Mouse (Mus musculus) forebrain, postnatal 0 days (tissue): Measurements from ENCODE around the gene Bcap29. TPM values are rescaled to one million over a fixed set of nuclear protein-coding genes. Genes with fewer than 3 reads are reported as not detected.
A peak's percentile ranks its signal among the peaks of the same experiment; 100 is the strongest.
"Not testable (repeated sequence)": the region's sequence is repeated elsewhere in the genome, so short reads cannot be mapped to it uniquely, and the experiment has no call there.

Source experiments
- ATAC-seq: fragments of 200-750 bp; cut with Nextera tagmentation; 2 replicates; pipeline ENCODE4 v1.8.0; 2017; ENCODE audit warnings: mild to moderate bottlenecking, moderate library complexity
- DNase-seq: peaks from one replicate; pipeline ENCODE4 v3.0.0-alpha.2; 2015
- H3K27ac ChIP-seq: fragments of 300-500 bp; sonication (generic); 2 replicates; pipeline ENCODE4 v1.5.1; 2014; ENCODE audit warnings: low read depth, mild to moderate bottlenecking, antibody characterized with exemption, low read length, moderate library complexity, mixed read lengths
- H3K27me3 ChIP-seq: fragments of 300-500 bp; sonication (generic); 2 replicates; pipeline ENCODE4 v1.6.1; 2014; ENCODE audit warnings: mild to moderate bottlenecking, low read length, mixed read lengths; ENCODE audit not compliant: insufficient read depth
- H3K36me3 ChIP-seq: fragments of 300-500 bp; sonication (generic); 2 replicates; pipeline ENCODE4 v1.6.1; 2014; ENCODE audit warnings: mild to moderate bottlenecking, moderate library complexity; ENCODE audit not compliant: insufficient read depth
- H3K4me1 ChIP-seq: fragments of 300-500 bp; sonication (generic); 2 replicates; pipeline ENCODE4 v1.6.1; 2014; ENCODE audit warnings: antibody characterized with exemption; ENCODE audit not compliant: insufficient read depth
- H3K4me2 ChIP-seq: fragments of 300-500 bp; sonication (generic); 2 replicates; pipeline ENCODE4 v1.6.1; 2014; ENCODE audit warnings: low read depth, mild to moderate bottlenecking, moderate library complexity
- H3K4me3 ChIP-seq: fragments of 300-500 bp; sonication (generic); 2 replicates; pipeline ENCODE4 v1.5.1; 2014; ENCODE audit warnings: low read depth, low read length, mixed read lengths
- H3K9ac ChIP-seq: fragments of 300-500 bp; sonication (generic); 2 replicates; pipeline ENCODE4 v1.6.1; 2014; ENCODE audit warnings: mild to moderate bottlenecking
- H3K9me3 ChIP-seq: fragments of 300-500 bp; sonication (generic); 2 replicates; pipeline ENCODE4 v1.6.1; 2016; ENCODE audit warnings: low read length
- CTCF ChIP-seq: sonication (generic); IDR thresholded peaks from 2 replicates; pipeline ENCODE4 v1.5.1; 2016; ENCODE audit warnings: antibody characterized with exemption, control low read depth, low read depth
- WGBS: fragments of 180-500 bp; shearing (Covaris S2); extraction: QIAGEN DNeasy Blood & Tissue Kit; methylation state at CpG from one replicate; pipeline ENCODE4 v1.1.7; 2014; 5-methylcytosine and 5-hydroxymethylcytosine counted together
- polyA plus RNA-seq: library from polyadenylated mRNA; unstranded; fragments of >200 nt; fragmentation: Nextera tagmentation; extraction: Ambion mirVana; gene quantifications from 2 replicates; pipeline ENCODE4 v1.2.1, GENCODE M21; 2015
- total RNA-seq: library from RNA; depleted of rRNA; stranded (reverse); fragments of >200 nt; gene quantifications from 2 replicates; pipeline ENCODE4 v1.2.3, GENCODE M21; 2014

Gene Bcap29
- total and polyA plus RNA-seq, 2 experiments from 2014 or later, result 9.4 to 32.0 TPM

GRCm38 (mm10) chr12:31580634-31581318 is 53.7 kb downstream of the Bcap29 start:
- H3K36me3 ChIP-seq, result no peaks in the 10 kb centered on the region
- H3K9me3 ChIP-seq, result no peaks in the 10 kb centered on the region
- no peak overlapping the region for H3K4me2 ChIP-seq
- no peak overlapping the region for H3K4me3 ChIP-seq
- H3K27me3 ChIP-seq, result no peaks in the 10 kb centered on the region
- no peak overlapping the region; the same call in 1 of the 2 replicates for H3K27ac ChIP-seq
- DNase-seq (no peak), ATAC-seq (peak; percentile 94)
- no peak overlapping the region for H3K9ac ChIP-seq
- WGBS, result 61% methylated on average over 5 of the region's 5 CpGs
- H3K4me1 ChIP-seq, result no peaks in the 10 kb centered on the region
- no peak for TF ChIP-seq CTCF

GRCm38 (mm10) chr12:31578691-31579476 is 55.6 kb downstream of the Bcap29 start:
- Histone ChIP-seq H3K4me1 (no peaks in the 10 kb centered on the region), H3K4me3 (no peak overlapping the region), H3K27ac (no peak overlapping the region), H3K36me3 (no peaks in the 10 kb centered on the region), H3K27me3 (no peaks in the 10 kb centered on the region), H3K9me3 (no peaks in the 10 kb centered on the region), H3K4me2 (no peak overlapping the region), H3K9ac (no peak overlapping the region)
- no peak for TF ChIP-seq CTCF
- ATAC-seq (no peak), DNase-seq (peak; percentile 51)
- WGBS, result 71% methylated on average over 8 of the region's 8 CpGs

- ATAC-seq (no peak), DNase-seq (no peak)
- no peaks in the 10 kb centered on the region for H3K27me3 ChIP-seq
- H3K27ac ChIP-seq, result no peak overlapping the region
- H3K9me3 ChIP-seq, result no peaks in the 10 kb centered on the region
- no peak overlapping the region for H3K9ac ChIP-seq
- no peak overlapping the region for H3K4me3 ChIP-seq
- WGBS, result 91% methylated on average over 5 of the region's 5 CpGs
- no peak for TF ChIP-seq CTCF
- H3K4me1 ChIP-seq, result no peaks in the 10 kb centered on the region
- H3K36me3 ChIP-seq, result no peaks in the 10 kb centered on the region
- H3K4me2 ChIP-seq, result no peak overlapping the region
Measured at GRCm38 (mm10) chr12:31574506-31574905, 60.0 kb downstream of the Bcap29 start.

- no peak overlapping the region for H3K4me2 ChIP-seq
- no peaks in the 10 kb centered on the region for H3K36me3 ChIP-seq
- H3K4me1 ChIP-seq, result 0 out of 2 replicates have a peak, but pooled peaks cover 6% of the 10 kb centered on the region
- H3K4me3 ChIP-seq, result no peak overlapping the region
- H3K9me3 ChIP-seq, result no peaks in the 10 kb centered on the region
- H3K27me3 ChIP-seq, result no peaks in the 10 kb centered on the region
- 50% methylated on average over 2 of the region's 2 CpGs for WGBS
- no peak overlapping the region for H3K9ac ChIP-seq
- H3K27ac ChIP-seq, result no peak overlapping the region
- ATAC-seq (no peak), DNase-seq (no peak)
- no peak for TF ChIP-seq CTCF
Measured at GRCm38 (mm10) chr12:31569784-31570183, 64.7 kb downstream of the Bcap29 start.

GRCm38 (mm10) chr12:31568661-31569060 is 65.8 kb downstream of the Bcap29 start:
- H3K4me2 ChIP-seq, result no peak overlapping the region
- H3K4me3 ChIP-seq, result no peak overlapping the region
- H3K9me3 ChIP-seq, result no peaks in the 10 kb centered on the region
- TF ChIP-seq CTCF, result no peak
- no peak for ATAC-seq
- H3K4me1 ChIP-seq, result 0 out of 2 replicates have a peak, but pooled peaks cover 6% of the 10 kb centered on the region
- no peak overlapping the region for H3K27ac ChIP-seq
- H3K9ac ChIP-seq, result no peak overlapping the region
- no peaks in the 10 kb centered on the region for H3K36me3 ChIP-seq
- DNase-seq, result no peak
- H3K27me3 ChIP-seq, result no peaks in the 10 kb centered on the region

- not testable (repeated sequence) for H3K27ac ChIP-seq, H3K27me3 ChIP-seq, H3K4me1 ChIP-seq, H3K36me3 ChIP-seq, H3K9me3 ChIP-seq, DNase-seq
- Histone ChIP-seq H3K4me2 (peak overlapping the region; percentile 41), H3K4me3 (peak overlapping the region; percentile 11; the same call in 1 of the 2 replicates), H3K9ac (peak overlapping the region; percentile 14; the same call in 1 of the 2 replicates)
- 26% methylated on average over 10 of the region's 10 CpGs for WGBS
- ATAC-seq, result peak; percentile 32; the same call in 1 of the 2 replicates
Measured at GRCm38 (mm10) chr12:31567535-31567934, 66.9 kb downstream of the Bcap29 start.

- H3K27ac ChIP-seq, result no peak overlapping the region
- no peaks in the 10 kb centered on the region for H3K9me3 ChIP-seq
- H3K27me3 ChIP-seq, result peaks cover 38% of the 10 kb centered on the region
- DNase-seq, result no peak
- H3K4me3 ChIP-seq, result no peak overlapping the region
- H3K9ac ChIP-seq, result no peak overlapping the region
- H3K36me3 ChIP-seq, result no peaks in the 10 kb centered on the region
- no peak for TF ChIP-seq CTCF
- WGBS, result 76% methylated on average over 5 of the region's 5 CpGs
- no peaks in the 10 kb centered on the region for H3K4me1 ChIP-seq
- no peak for ATAC-seq
- no peak overlapping the region for H3K4me2 ChIP-seq
Measured at GRCm38 (mm10) chr12:31560712-31561111, 73.7 kb downstream of the Bcap29 start.
